Mouse (Mus musculus): ENCODE results near the gene Slc9a8.

Gene Slc9a8

GRCm38 (mm10) chr2:167415970-167416563 is 5.4 kb upstream of the Slc9a8 start:
- DNase-seq = no peak

- no peak for DNase-seq
Measured at GRCm38 (mm10) chr2:167417048-167417447, 4.5 kb upstream of the Slc9a8 start.

- peak; percentile 19 to 46 for DNase-seq
Measured at GRCm38 (mm10) chr2:167417694-167418093, 3.8 kb upstream of the Slc9a8 start.

GRCm38 (mm10) chr2:167419204-167419603 is 2.3 kb upstream of the Slc9a8 start:
- DNase-seq = peak; percentile 64 to 74

GRCm38 (mm10) chr2:167420811-167421241 is 686 bp upstream of the Slc9a8 start:
- DNase-seq = no peak

GRCm38 (mm10) chr2:167422150-167422470 is 598 bp downstream of the Slc9a8 start:
- no peak for DNase-seq

- DNase-seq = no peak
Measured at GRCm38 (mm10) chr2:167423031-167423611, 1.6 kb downstream of the Slc9a8 start.

- DNase-seq = no peak
Measured at GRCm38 (mm10) chr2:167424040-167424439, 2.5 kb downstream of the Slc9a8 start.

- DNase-seq = no peak
Measured at GRCm38 (mm10) chr2:167424516-167424915, 3.0 kb downstream of the Slc9a8 start.

GRCm38 (mm10) chr2:167425407-167425806 is 3.9 kb downstream of the Slc9a8 start:
- no peak for DNase-seq

GRCm38 (mm10) chr2:167429596-167429995 is 8.1 kb downstream of the Slc9a8 start:
- no peak for DNase-seq

- no peak for DNase-seq
Measured at GRCm38 (mm10) chr2:167430737-167431417, 9.4 kb downstream of the Slc9a8 start.

- no peak for DNase-seq
Measured at GRCm38 (mm10) chr2:167431418-167431776, 9.9 kb downstream of the Slc9a8 start.

GRCm38 (mm10) chr2:167434570-167434969 is 13.1 kb downstream of the Slc9a8 start:
- DNase-seq = no peak

GRCm38 (mm10) chr2:167435631-167436030 is 14.1 kb downstream of the Slc9a8 start:
- DNase-seq = no peak

GRCm38 (mm10) chr2:167436371-167436770 is 14.9 kb downstream of the Slc9a8 start:
- no peak for DNase-seq

GRCm38 (mm10) chr2:167439422-167439821 is 17.9 kb downstream of the Slc9a8 start:
- no peak for DNase-seq

GRCm38 (mm10) chr2:167443411-167444193 is 22.1 kb downstream of the Slc9a8 start:
- no peak for DNase-seq

- DNase-seq = no peak
Measured at GRCm38 (mm10) chr2:167445911-167446780, 24.6 kb downstream of the Slc9a8 start.

GRCm38 (mm10) chr2:167447207-167447606 is 25.7 kb downstream of the Slc9a8 start:
- no peak for DNase-seq

- DNase-seq = no peak
Measured at GRCm38 (mm10) chr2:167447629-167448028, 26.1 kb downstream of the Slc9a8 start.

Measured in thymus, adult 18-20 months (tissue).